Mouse (Mus musculus): ENCODE measurements around the gene Akr1c21. TPM values are rescaled to one million over a fixed set of nuclear protein-coding genes. Genes with fewer than 3 reads are reported as not detected.
"Not testable (repeated sequence)": the region's sequence is repeated elsewhere in the genome, so short reads cannot be mapped to it uniquely, and the experiment has no call there.

Gene Akr1c21
- not detected for total RNA-seq (2021)

DNA sequence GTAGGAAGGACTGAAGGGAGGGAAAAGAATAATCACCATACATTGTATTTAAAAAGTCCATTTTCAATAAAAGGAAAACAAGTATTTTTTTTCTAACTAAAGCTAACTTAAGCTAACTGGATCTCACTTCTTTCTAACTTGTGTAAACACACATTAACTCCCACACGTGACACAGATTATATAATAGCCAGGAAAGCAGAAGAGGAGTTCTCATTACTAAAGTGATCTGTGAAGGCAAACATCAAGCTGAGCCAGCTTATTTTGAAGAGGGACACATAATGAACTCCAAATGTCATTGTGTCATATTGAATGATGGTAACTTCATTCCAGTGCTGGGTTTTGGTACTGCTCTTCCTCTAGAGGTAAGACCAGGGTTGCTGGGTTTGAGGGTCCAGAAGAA lies at the start of gene Akr1c21:
Gene Akr1c21 (plus strand): TSS at position 205 of the 400 bp plus-strand sequence.
- DNase-seq, result no peak

DNA sequence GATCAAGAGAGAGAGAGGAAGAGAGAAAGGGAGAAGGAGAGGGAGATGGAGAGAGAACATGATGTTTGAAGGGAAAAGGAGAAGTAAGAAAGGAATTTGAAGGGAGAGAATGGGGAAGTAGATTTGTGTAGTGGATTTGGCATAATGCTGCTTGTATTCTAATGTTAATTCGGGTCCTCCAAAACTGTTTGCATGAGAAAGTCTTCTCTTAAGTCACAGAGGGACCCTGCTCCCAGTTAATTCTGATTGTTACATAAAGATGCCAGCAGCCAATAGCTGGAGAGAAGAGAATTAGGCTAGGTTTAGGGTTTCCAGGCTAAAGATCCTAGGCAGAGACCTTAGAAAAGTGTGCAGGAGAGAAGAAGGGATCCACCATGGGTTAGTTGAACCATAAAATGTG lies 14.7 kb upstream of the Akr1c21 start:
- DNase-seq, result no peak

DNA sequence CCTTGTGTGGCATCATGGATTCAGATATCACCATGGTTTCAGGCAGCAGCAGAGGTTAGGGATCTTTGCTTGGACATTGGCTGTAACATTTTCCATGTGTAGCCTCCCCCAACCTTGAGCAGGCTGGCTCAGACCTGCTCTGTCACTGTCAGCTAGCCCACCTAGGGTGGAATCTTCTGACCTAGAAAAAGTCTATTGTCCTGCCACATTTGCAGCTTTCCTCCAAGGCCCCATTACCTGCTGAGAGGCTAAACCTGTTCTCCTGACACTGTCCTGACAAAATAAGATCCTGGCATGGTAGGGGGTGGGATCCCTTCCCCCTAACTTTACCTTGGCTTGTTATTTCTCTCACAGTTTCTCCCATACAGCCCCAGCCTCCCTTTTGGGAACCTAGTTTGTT lies 13.4 kb upstream of the Akr1c21 start:
- no peak for DNase-seq

DNA sequence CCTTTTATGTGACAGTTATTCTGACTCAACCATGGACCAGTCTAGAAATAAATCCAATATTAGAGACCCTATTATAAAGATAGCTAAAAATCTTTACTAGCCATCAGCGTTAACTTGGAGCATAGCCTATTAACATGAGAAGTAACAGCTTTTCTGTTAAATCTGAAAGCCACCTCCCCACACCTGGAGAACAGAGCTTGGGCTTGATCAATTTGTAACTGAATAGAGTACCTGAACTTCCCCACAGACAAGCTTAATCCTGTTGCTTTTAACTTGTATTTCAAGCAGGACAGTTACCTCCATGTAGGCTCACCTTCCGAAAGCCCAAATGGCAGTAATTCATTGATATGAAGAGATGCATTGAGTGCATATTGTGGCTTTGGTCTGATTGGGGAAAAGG lies 7.9 kb upstream of the Akr1c21 start:
- no peak for DNase-seq

DNA sequence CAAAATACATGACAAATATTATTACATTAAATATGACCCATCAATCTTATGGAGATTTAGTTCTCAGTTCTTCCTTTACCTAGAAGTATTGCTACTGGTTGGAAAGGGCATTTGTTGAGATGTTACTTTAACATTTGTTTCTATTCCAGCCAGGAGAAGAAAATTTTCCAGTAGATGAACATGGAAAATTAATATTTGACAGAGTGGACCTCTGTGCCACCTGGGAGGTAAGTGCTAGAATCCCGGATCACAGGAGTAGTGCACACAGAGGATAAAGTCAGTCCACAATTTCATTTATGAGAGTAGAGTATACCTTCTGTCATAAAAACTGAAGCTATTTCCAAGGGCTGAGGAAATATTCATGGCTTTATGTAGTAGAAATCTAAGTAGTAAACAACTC lies 3.0 kb downstream of the Akr1c21 start:
- DNase-seq, result no peak

DNA sequence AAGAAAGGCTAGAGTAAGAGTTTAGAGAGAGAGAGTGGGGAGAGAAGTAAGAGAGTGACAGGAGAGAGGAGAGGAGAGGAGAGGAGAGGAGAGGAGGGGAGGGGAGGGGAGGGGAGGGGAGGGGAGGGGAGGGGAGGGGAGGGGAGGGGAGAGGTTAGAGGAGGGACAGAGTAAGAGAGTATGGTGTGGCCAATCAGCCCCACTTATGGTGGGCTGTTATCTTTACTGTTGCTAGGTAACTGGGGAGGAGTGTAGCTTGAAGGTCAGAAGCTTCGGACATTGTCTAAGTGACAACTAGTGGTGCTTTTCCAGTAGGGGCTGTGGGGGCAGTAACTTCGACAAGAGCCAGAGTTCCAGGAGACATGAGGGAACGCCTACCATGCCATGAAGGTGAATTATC lies 29.6 kb downstream of the Akr1c21 start:
- DNase-seq, result not testable (repeated sequence)

DNA sequence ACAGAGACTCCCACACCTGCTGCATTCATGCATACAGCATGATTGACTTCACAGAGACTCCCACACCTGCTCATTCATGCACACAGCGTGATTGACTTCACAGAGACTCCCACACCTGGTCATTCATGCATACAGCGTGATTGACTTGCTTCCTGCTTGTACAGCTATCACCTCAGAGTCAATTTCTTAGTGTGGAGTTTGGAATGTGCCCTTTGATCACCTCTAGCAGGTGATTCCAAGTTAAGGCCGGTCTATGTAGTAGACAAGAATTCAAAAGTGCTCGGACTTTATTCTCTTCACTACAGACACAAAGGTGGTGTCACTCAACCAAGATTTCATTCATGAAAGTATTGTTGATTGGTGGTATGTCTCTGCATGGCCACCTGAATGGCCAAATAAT lies 32.9 kb downstream of the Akr1c21 start:
- no peak for DNase-seq

DNA sequence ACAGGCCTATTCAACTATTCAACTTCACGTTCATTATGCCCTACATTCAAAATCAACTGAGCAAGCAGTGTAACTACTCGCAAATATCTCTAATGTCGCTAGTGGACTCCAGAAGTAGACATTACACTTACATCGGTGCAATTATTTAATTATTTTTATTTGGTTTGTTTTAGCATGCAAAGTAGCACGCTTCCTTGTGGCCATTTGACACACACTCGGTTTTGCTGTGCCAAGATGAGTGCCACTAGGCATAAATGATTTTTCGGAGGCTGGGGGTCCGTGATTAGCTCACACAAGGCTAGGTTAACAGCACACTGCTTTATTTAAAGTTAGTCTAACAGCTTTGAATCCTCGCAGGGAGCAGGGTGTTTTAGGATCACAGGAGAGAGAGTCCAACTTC lies 34.7 kb downstream of the Akr1c21 start:
- no peak for DNase-seq

DNA sequence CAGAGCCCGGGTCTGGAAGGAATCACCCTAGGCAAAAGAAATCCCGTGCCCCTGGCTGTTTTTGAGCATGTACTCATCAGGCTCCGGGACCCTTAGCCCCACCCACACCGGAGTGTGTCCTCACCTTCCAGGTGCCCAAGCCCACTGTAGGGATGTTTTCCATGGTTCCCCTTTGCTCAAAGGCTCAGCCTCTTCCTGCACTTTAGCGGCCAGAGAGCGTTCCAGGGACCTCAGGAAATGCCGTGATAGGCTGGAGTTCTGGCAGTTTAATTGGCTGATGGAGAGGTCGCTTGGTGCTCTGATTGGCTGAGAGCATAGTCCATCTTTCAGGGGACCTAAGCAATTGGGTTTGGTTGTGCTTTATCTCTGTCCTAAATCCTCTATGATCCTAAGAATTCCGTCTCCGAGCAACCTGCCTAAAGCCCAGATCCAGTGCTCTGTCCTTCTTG lies 35.1 kb downstream of the Akr1c21 start, which contains the start of gene Akr1e1:
Gene Akr1e1 (minus strand): TSS at position 214 of the 449 bp plus-strand sequence.
- DNase-seq, result peak; percentile 89

DNA sequence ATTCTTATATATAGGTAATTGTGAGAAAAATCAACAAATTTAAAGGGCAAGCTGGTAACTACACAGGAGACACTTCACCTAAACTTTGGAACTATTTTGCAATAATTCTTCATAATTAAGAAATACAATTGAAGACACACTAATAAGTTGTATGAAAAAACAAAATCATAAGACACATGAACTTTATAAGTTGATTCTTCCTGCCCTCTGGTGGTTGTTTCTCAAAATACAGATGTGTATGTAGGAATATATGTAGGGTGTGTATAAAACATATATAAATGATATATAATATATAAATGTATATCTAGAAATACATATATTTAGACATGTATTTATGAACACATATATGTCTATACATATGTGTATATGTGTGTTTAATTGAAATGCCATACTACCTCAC lies 37.0 kb downstream of the Akr1c21 start:
- no peak for DNase-seq

Other genes starting within 250 kb of the Akr1c21 start
- gene Akr1c6, start 139.8 kb upstream of the Akr1c21 start, total RNA-seq (2021), result not detected
- not detected for gene Akr1c20, start 50.7 kb upstream of the Akr1c21 start, total RNA-seq (2021)
- 10 to 100 TPM; 12.1 to 13.4 TPM for gene Akr1e1, start 35.1 kb downstream of the Akr1c21 start, total RNA-seq (2021)